8 mouse cellular contexts compared by ENCODE assay signal in genomic region chr2:35678440-35678839, GRCm38 (mm10).
DNase-seq lines count a peak whose midpoint lies in the region; ATAC-seq and TF ChIP-seq lines count a peak whose summit lies in the region.

No protein-coding gene starts in this region.

- H3K27ac ChIP-seq in intestine, embryonic 15.5 days, result 0 out of 2 replicates have a peak overlapping the region, but pooled peaks have one; percentile 61
- no peak overlapping the region; the same call in 1 of the 2 replicates for H3K27ac ChIP-seq in intestine, postnatal 0 days (ENCODE audit: low read depth, low read length)
- 0 out of 2 replicates have a peak overlapping the region, but pooled peaks have one; percentile 5 for H3K27ac ChIP-seq in brown adipose tissue, adult 24 weeks (replicated peaks; ENCODE audit: low read depth, low read length)
- no peak overlapping the region for H3K27ac ChIP-seq in embryonic facial prominence, embryonic 14.5 days (replicated peaks; ENCODE audit: low read depth, low read length)
- H3K27ac ChIP-seq in limb, embryonic 13.5 days, result peak overlapping the region; percentile 76; the same call in 1 of the 2 replicates

- no peak overlapping the region for H3K9ac ChIP-seq in intestine, embryonic 15.5 days
- H3K9ac ChIP-seq in intestine, postnatal 0 days (ENCODE audit: low read depth, low read length), result no peak overlapping the region
- 0 out of 2 replicates have a peak overlapping the region, but pooled peaks have one; percentile 11 for H3K9ac ChIP-seq in embryonic facial prominence, embryonic 14.5 days (ENCODE audit: low read depth, low read length)
- H3K9ac ChIP-seq in limb, embryonic 13.5 days, result 0 out of 2 replicates have a peak overlapping the region, but pooled peaks have one; percentile 50

- H3K4me2 ChIP-seq in intestine, embryonic 15.5 days (replicated peaks), result no peak overlapping the region
- no peak overlapping the region for H3K4me2 ChIP-seq in intestine, postnatal 0 days (replicated peaks; ENCODE audit: low read depth)
- H3K4me2 ChIP-seq in embryonic facial prominence, embryonic 14.5 days (ENCODE audit: low read depth, low read length), result no peak overlapping the region
- H3K4me2 ChIP-seq in limb, embryonic 13.5 days (replicated peaks), result peak overlapping the region; percentile 38; the same call in 1 of the 2 replicates

- no peak for ATAC-seq in intestine, embryonic 15.5 days
- no peak for ATAC-seq in intestine, postnatal 0 days
- ATAC-seq in embryonic facial prominence, embryonic 14.5 days (ENCODE audit: low read depth), result no peak
- no peak for ATAC-seq in limb, embryonic 13.5 days (ENCODE audit: low FRiP score, low read depth)

- no peaks in the 10 kb centered on the region for H3K36me3 ChIP-seq in intestine, embryonic 15.5 days
- H3K36me3 ChIP-seq in intestine, postnatal 0 days (ENCODE audit: control insufficient read depth, insufficient read depth), result 0 out of 2 replicates have a peak, but pooled peaks cover 11% of the 10 kb centered on the region
- H3K36me3 ChIP-seq in embryonic facial prominence, embryonic 14.5 days (ENCODE audit: control insufficient read depth, insufficient read depth, low read length), result no peaks in the 10 kb centered on the region
- H3K36me3 ChIP-seq in limb, embryonic 13.5 days, result no peaks in the 10 kb centered on the region

- DNase-seq in embryonic facial prominence, embryonic 14.5 days (ENCODE audit: low spot score), result no peak
- no peak for DNase-seq in right cerebral cortex, postnatal 36 days (ENCODE audit: low spot score in 2 of 2)
- DNase-seq in natural killer cell, adult 2 months (ENCODE audit: low spot score in 2 of 2), result no peak
- DNase-seq in layer of hippocampus, adult 9-11 months, result no peak

- H3K9me3 ChIP-seq in intestine, embryonic 15.5 days, result no peaks in the 10 kb centered on the region
- no peaks in the 10 kb centered on the region for H3K9me3 ChIP-seq in intestine, postnatal 0 days (ENCODE audit: control insufficient read depth)
- H3K9me3 ChIP-seq in embryonic facial prominence, embryonic 14.5 days (ENCODE audit: control insufficient read depth, low read length), result no peaks in the 10 kb centered on the region
- no peaks in the 10 kb centered on the region for H3K9me3 ChIP-seq in limb, embryonic 13.5 days

- 38% methylated on average over 4 of the region's 4 CpGs for WGBS in intestine, embryonic 15.5 days
- 40% methylated on average over 4 of the region's 4 CpGs for WGBS in intestine, postnatal 0 days
- 57% methylated on average over 4 of the region's 4 CpGs for WGBS in embryonic facial prominence, embryonic 14.5 days
- 43% methylated on average over 4 of the region's 4 CpGs for WGBS in limb, embryonic 13.5 days

- no peaks in the 10 kb centered on the region for H3K27me3 ChIP-seq in intestine, embryonic 15.5 days (replicated peaks)
- no peaks in the 10 kb centered on the region for H3K27me3 ChIP-seq in intestine, postnatal 0 days (replicated peaks; ENCODE audit: control insufficient read depth, insufficient read depth, low read length)
- no peaks in the 10 kb centered on the region for H3K27me3 ChIP-seq in embryonic facial prominence, embryonic 14.5 days (replicated peaks; ENCODE audit: control insufficient read depth, insufficient read depth, low read length)
- H3K27me3 ChIP-seq in limb, embryonic 13.5 days, result no peaks in the 10 kb centered on the region

- H3K4me3 ChIP-seq in intestine, embryonic 15.5 days (replicated peaks), result no peak overlapping the region
- H3K4me3 ChIP-seq in intestine, postnatal 0 days (ENCODE audit: low read depth, low read length), result no peak overlapping the region
- no peak overlapping the region for H3K4me3 ChIP-seq in brown adipose tissue, adult 24 weeks (ENCODE audit: insufficient read depth, low read depth, low read length)
- no peak overlapping the region for H3K4me3 ChIP-seq in embryonic facial prominence, embryonic 14.5 days (ENCODE audit: low read depth, low read length)
- no peak overlapping the region for H3K4me3 ChIP-seq in limb, embryonic 13.5 days

- TF ChIP-seq CTCF in intestine, postnatal 0 days (IDR thresholded peaks at IDR 0.05; ENCODE audit: low read depth), result no peak

- H3K4me1 ChIP-seq in intestine, embryonic 15.5 days (replicated peaks), result peaks cover 89% of the 10 kb centered on the region
- peaks cover 44% of the 10 kb centered on the region for H3K4me1 ChIP-seq in intestine, postnatal 0 days (replicated peaks; ENCODE audit: control insufficient read depth, insufficient read depth, low read length)
- H3K4me1 ChIP-seq in brown adipose tissue, adult 24 weeks (ENCODE audit: control insufficient read depth, insufficient read depth, insufficient read length, low read length), result peaks cover 73% of the 10 kb centered on the region
- peaks cover 85% of the 10 kb centered on the region for H3K4me1 ChIP-seq in embryonic facial prominence, embryonic 14.5 days (ENCODE audit: control insufficient read depth, insufficient read depth, low read length)
- peaks cover 100% of the 10 kb centered on the region for H3K4me1 ChIP-seq in limb, embryonic 13.5 days

Comparison
In these comparisons a context has a peak if more than half of its experiments do, and no peak if none do; other contexts are left out.
1. H3K27ac ChIP-seq: peak in intestine, embryonic 15.5 days (single experiment), brown adipose tissue, adult 24 weeks (single experiment) and limb, embryonic 13.5 days (single experiment); none in intestine, postnatal 0 days (single experiment) and embryonic facial prominence, embryonic 14.5 days (single experiment).
2. H3K9ac ChIP-seq: peak in embryonic facial prominence, embryonic 14.5 days (single experiment) and limb, embryonic 13.5 days (single experiment); none in intestine, embryonic 15.5 days (single experiment) and intestine, postnatal 0 days (single experiment).